Mouse (Mus musculus): ENCODE results near the gene Pdcd2. TPM values are rescaled to one million over a fixed set of nuclear protein-coding genes. Genes with fewer than 3 reads are reported as not detected.

The Pdcd2 gene
- polyA plus RNA-seq (2014; fragmentation: Nextera tagmentation; extraction: Ambion mirVana), result 34.2 and 39.2 TPM in 2 replicates

- Histone ChIP-seq H3K9ac (peak within 1 kb of the TSS; percentile 69), H3K36me3 (ENCODE audit: insufficient read depth) (peaks cover 29% of the 10 kb centered on the region), H3K9me3 (ENCODE audit: low read depth, low read length) (no peaks in the 10 kb centered on the region), H3K4me2 (peak within 1 kb of the TSS; percentile 79), H3K27me3 (ENCODE audit: insufficient read depth, low read length) (no peaks in the 10 kb centered on the region), H3K27ac (ENCODE audit: low read depth) (peak within 1 kb of the TSS; percentile 88), H3K4me1 (ENCODE audit: insufficient read depth) (peaks cover 4% of the 10 kb centered on the region; the same call in 1 of the 2 replicates), H3K4me3 (ENCODE audit: low read depth, low read length) (peak within 1 kb of the TSS; percentile 83)
- TF ChIP-seq CTCF (IDR thresholded peaks at IDR 0.05; ENCODE audit: low read depth), result peak; percentile 63
- peak; percentile 97 for DNase-seq
- WGBS, result under 1% methylated on average over 53 of the region's 55 CpGs
- peak; percentile 100 for ATAC-seq (ENCODE audit: insufficient read depth)
Measured at GRCm38 (mm10) chr17:15526986-15527810, at the start of gene Pdcd2. TSS of gene Pdcd2 (minus strand) at chr17:15527301.

- Histone ChIP-seq H3K27me3 (ENCODE audit: insufficient read depth, low read length) (peaks cover 3% of the 10 kb centered on the region; the same call in 1 of the 2 replicates), H3K27ac (ENCODE audit: low read depth) (no peak overlapping the region), H3K9me3 (ENCODE audit: low read depth, low read length) (no peaks in the 10 kb centered on the region), H3K36me3 (ENCODE audit: insufficient read depth) (no peaks in the 10 kb centered on the region), H3K4me1 (ENCODE audit: insufficient read depth) (no peaks in the 10 kb centered on the region), H3K9ac (no peak overlapping the region), H3K4me3 (ENCODE audit: low read depth, low read length) (no peak overlapping the region), H3K4me2 (no peak overlapping the region)
- TF ChIP-seq CTCF (IDR thresholded peaks at IDR 0.05; ENCODE audit: low read depth), result no peak
- no peak for DNase-seq
- 55% methylated on average over 1 of the region's 1 CpGs for WGBS
- no peak for ATAC-seq (ENCODE audit: insufficient read depth)
Measured at GRCm38 (mm10) chr17:15575056-15575455, 48.0 kb upstream of the Pdcd2 start.

- Histone ChIP-seq H3K9me3 (ENCODE audit: low read depth, low read length) (no peaks in the 10 kb centered on the region), H3K36me3 (ENCODE audit: insufficient read depth) (no peaks in the 10 kb centered on the region), H3K27ac (ENCODE audit: low read depth) (no peak overlapping the region), H3K4me2 (no peak overlapping the region), H3K9ac (no peak overlapping the region), H3K27me3 (ENCODE audit: insufficient read depth, low read length) (no peaks in the 10 kb centered on the region), H3K4me1 (ENCODE audit: insufficient read depth) (0 out of 2 replicates have a peak, but pooled peaks cover 2% of the 10 kb centered on the region), H3K4me3 (ENCODE audit: low read depth, low read length) (no peak overlapping the region)
- DNase-seq, result no peak
- 69% methylated on average over 5 of the region's 5 CpGs for WGBS
- TF ChIP-seq CTCF (IDR thresholded peaks at IDR 0.05; ENCODE audit: low read depth), result no peak
- ATAC-seq (ENCODE audit: insufficient read depth), result no peak
Measured at GRCm38 (mm10) chr17:15566908-15567307, 39.8 kb upstream of the Pdcd2 start.

- Histone ChIP-seq H3K36me3 (ENCODE audit: insufficient read depth) (no peaks in the 10 kb centered on the region), H3K27me3 (ENCODE audit: insufficient read depth, low read length) (no peaks in the 10 kb centered on the region), H3K4me3 (ENCODE audit: low read depth, low read length) (peak overlapping the region; percentile 64), H3K9me3 (ENCODE audit: low read depth, low read length) (no peaks in the 10 kb centered on the region), H3K9ac (no peak overlapping the region), H3K4me2 (peak overlapping the region; percentile 73), H3K4me1 (ENCODE audit: insufficient read depth) (0 out of 2 replicates have a peak, but pooled peaks cover 2% of the 10 kb centered on the region), H3K27ac (ENCODE audit: low read depth) (no peak overlapping the region)
- no peak; the same call in 1 of the 2 replicates for ATAC-seq (ENCODE audit: insufficient read depth)
- no peak for TF ChIP-seq CTCF (IDR thresholded peaks at IDR 0.05; ENCODE audit: low read depth)
- 26% methylated on average over 12 of the region's 12 CpGs for WGBS
- no peak for DNase-seq
Measured at GRCm38 (mm10) chr17:15564928-15565300, 37.8 kb upstream of the Pdcd2 start.

GRCm38 (mm10) chr17:15564014-15564927 is 37.2 kb upstream of the Pdcd2 start, which contains the start of gene Prdm9:
TSS of gene Prdm9 (minus strand) at chr17:15564354.
- ATAC-seq (ENCODE audit: insufficient read depth), result peak; percentile 98
- peak within 1 kb of the TSS; percentile 93 for H3K27ac ChIP-seq (ENCODE audit: low read depth)
- no peaks in the 10 kb centered on the region for H3K27me3 ChIP-seq (ENCODE audit: insufficient read depth, low read length)
- H3K9ac ChIP-seq, result peak within 1 kb of the TSS; percentile 62
- H3K4me2 ChIP-seq, result peak within 1 kb of the TSS; percentile 79
- TF ChIP-seq CTCF (IDR thresholded peaks at IDR 0.05; ENCODE audit: low read depth), result no peak
- peak within 1 kb of the TSS; percentile 64 for H3K4me3 ChIP-seq (ENCODE audit: low read depth, low read length)
- no peaks in the 10 kb centered on the region for H3K36me3 ChIP-seq (ENCODE audit: insufficient read depth)
- under 1% methylated on average over 43 of the region's 43 CpGs for WGBS
- H3K9me3 ChIP-seq (ENCODE audit: low read depth, low read length), result no peaks in the 10 kb centered on the region
- H3K4me1 ChIP-seq (ENCODE audit: insufficient read depth), result 0 out of 2 replicates have a peak, but pooled peaks cover 2% of the 10 kb centered on the region
- DNase-seq, result peak; percentile 99

GRCm38 (mm10) chr17:15559946-15560345 is 32.8 kb upstream of the Pdcd2 start:
- H3K27me3 ChIP-seq (ENCODE audit: insufficient read depth, low read length), result no peaks in the 10 kb centered on the region
- H3K4me1 ChIP-seq (ENCODE audit: insufficient read depth), result 0 out of 2 replicates have a peak, but pooled peaks cover 2% of the 10 kb centered on the region
- H3K36me3 ChIP-seq (ENCODE audit: insufficient read depth), result no peaks in the 10 kb centered on the region
- DNase-seq (no peak), ATAC-seq (ENCODE audit: insufficient read depth) (no peak)
- H3K4me2 ChIP-seq, result no peak overlapping the region
- H3K27ac ChIP-seq (ENCODE audit: low read depth), result no peak overlapping the region
- TF ChIP-seq CTCF (IDR thresholded peaks at IDR 0.05; ENCODE audit: low read depth), result no peak
- H3K4me3 ChIP-seq (ENCODE audit: low read depth, low read length), result no peak overlapping the region
- no peaks in the 10 kb centered on the region for H3K9me3 ChIP-seq (ENCODE audit: low read depth, low read length)
- no peak overlapping the region for H3K9ac ChIP-seq
- 84% methylated on average over 2 of the region's 2 CpGs for whole genome bisulfite sequencing
